Mouse (Mus musculus) cerebellum, adult 9-11 months (tissue): Measurements from ENCODE around the gene Prx.
"Not testable (repeated sequence)": the region's sequence is repeated elsewhere in the genome, so short reads cannot be mapped to it uniquely, and the experiment has no call there.

ENCODE experiments used
- DNase-seq: peaks from one replicate; pipeline ENCODE4 v3.0.0; 2022

Prx gene

DNA sequence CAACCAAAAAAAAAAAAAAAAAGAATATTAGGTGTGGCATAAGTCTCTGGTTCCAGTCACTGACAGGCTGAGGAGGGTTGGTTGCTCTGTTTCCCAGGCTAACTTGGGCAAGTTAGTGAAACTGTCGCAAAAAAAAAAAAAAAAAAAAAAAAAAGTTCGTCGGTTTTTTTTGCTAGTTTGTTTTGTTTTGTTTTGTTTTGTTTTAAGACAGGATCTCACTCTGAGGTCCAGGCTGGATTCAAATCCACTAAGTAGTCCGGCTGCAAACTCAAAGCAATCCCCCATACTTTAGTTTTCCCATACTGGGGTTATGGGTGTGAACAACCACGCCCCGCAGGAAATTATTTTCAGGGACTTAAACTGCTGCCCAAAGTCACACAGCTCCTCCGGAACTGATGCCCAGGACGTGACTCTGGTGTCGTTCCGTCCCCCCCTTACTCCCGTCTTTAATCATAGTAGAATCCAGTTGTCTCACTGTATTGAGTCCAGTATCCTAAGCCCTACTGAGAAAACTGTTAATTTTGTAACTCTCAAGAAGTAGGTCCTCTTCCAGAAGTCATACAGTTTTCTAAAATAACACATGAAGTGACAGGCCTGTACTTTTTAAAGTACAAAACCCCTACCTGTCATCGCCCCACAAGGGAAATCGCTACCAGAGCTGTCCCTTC is 12.9 kb upstream of the Prx start:
- DNase-seq: no peak

DNA sequence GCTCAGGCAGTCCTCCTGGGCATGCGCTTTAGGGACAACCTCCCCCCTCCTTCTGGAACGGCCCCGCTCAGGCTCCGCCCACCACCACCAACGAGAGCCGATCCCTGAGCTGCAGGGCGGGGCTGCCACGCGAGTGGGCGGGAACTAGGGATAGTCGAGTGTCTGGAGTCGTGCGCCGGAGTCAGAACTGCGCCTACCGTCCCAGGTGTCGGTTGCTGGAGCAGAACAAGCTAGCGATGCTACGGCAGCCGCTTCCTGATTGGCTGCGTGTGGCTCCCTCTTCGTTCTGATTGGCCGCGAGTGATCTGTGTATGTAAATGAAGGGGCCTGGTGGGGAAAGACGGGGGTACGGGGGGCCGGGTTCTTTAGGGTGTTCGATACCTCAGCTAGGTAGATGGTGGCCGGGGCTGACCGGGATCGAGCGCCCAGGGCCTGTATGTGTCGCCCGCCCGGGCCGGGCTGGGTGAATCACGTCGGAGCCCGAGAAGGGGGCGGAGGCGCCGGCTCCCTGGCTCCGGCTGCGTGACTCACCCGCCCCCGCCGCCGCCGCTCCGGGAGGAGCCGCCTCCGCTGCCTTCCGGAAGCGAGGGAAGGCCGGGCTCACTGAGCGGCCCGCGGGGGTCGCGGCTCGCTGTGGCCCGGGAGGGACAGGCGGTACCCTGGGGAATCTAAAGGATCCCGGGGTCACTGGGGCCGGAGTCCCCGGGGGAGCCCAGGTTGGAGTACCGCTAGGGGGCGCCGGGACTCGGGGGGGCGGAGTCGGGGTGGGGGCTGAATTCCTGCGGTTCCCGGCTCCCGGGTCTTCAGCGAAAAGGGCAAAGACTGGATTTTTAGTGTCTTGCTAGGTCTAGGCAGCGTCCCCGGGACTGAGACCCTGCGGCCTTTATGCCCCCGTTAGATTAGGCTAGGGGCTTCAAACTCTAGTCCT is 12.1 kb upstream of the Prx start, which contains the start of gene Sertad1:
TSS of gene Sertad1 (plus strand) at position 141 of the 928 bp plus-strand sequence.
- DNase-seq: peak; percentile 100

GRCm38 (mm10) chr7:27487740-27488268 is 11.3 kb upstream of the Prx start:
- DNase-seq: peak; percentile 80

DNA sequence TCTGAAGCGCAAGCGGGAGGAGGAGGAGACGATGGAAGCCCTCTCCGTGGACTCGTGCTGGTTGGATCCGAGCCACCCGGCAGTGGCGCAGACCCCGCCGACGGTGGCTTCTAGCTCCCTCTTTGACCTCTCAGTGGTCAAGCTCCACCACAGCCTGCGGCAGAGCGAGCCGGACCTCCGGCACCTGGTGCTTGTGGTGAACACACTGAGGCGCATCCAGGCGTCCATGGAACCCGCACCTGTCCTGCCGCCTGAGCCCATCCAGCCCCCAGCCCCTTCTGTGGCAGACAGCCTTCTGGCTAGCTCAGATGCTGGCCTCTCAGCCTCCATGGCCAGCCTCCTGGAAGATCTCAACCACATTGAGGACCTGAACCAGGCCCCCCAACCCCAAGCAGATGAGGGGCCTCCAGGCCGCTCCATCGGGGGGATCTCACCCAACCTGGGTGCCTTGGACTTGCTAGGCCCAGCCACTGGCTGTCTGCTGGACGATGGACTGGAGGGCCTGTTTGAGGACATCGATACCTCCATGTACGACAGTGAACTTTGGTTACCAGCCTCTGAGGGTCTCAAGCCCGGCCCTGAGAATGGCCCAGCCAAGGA is 9.8 kb upstream of the Prx start:
- DNase-seq: peak; percentile 74

GRCm38 (mm10) chr7:27490227-27490542 is 8.9 kb upstream of the Prx start:
- no peak for DNase-seq

GRCm38 (mm10) chr7:27490543-27491329 is 8.4 kb upstream of the Prx start:
- DNase-seq: peak; percentile 94

- DNase-seq: no peak
Measured at GRCm38 (mm10) chr7:27491856-27492255, 7.3 kb upstream of the Prx start.

- DNase-seq: no peak
Measured at GRCm38 (mm10) chr7:27493022-27493421, 6.1 kb upstream of the Prx start.

- no peak for DNase-seq
Measured at GRCm38 (mm10) chr7:27493450-27493849, 5.7 kb upstream of the Prx start.

DNA sequence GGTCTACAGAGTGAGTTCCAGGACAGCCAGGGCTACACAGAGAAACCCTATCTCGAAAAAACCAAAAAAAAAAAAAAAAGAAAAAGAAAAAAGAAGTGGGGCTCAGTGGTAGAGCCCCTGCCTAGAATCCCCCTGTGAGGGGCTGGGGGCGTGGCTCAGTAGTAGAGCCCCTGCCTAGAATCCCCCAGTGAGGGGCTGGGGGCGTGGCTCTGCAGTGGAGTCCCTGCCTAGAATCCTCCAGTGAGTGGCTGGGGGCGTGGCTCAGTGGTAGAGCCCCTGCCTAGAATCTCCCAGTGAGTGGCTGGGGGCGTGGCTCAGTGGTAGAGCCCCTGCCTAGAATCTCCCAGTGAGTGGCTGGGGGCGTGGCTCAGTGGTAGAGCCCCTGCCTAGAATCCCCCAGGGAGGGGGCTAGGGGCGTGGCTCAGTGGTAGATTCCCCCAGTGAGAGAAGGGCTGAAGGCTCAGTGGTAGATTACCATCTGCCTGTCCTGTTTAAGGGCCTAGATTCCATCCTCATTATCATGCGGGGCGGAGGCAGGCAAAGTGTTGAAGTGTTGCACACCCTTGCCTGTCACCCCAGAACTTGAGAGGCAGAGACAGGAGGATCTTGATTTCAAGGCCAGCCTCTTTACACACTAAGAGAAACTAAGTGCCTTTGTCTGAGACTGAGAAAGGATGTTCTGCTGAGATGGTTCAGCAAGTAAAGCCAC is 4.3 kb upstream of the Prx start:
- not testable (repeated sequence) for DNase-seq

DNA sequence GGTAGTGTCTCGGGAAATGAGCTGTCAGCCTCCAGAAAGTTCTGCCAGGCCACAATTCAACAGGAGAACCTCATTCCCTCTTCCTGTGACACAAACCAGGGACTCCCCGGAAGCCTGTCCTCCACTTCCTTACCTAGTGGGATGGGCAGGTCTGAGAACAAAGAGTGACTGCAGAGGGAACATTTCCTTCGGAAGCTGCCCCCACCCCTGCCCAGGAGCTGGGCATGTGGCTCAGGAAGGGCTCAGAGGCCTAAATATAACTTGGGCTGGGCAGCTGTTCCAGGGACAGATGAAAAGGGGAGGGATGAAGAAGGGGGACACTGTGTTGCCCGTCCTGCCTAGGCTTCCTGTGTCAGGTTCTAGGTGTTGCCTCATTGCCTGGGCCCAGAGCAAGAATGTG is 2.5 kb downstream of the Prx start:
- no peak for DNase-seq

- no peak for DNase-seq
Measured at GRCm38 (mm10) chr7:27506765-27507370, 7.7 kb downstream of the Prx start.

GRCm38 (mm10) chr7:27507711-27508647 is 8.9 kb downstream of the Prx start:
- DNase-seq: peak; percentile 94

DNA sequence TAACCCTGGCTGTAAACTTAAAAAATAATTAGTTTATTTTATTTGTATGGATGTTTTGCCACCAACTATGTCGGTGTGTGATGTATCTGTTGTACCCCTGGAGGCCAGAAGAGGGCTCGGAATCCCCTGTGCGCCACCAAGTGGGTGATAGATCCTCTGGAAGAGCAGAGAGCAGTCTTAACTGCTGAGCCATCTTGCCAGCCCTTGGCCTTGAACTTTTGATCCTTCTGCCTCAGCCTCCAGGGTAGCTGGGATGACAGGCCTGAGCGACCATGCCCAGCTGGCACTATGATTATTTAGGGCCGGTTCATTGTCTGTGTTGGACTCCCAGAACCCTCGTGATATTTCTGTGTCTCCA is 9.5 kb downstream of the Prx start:
- peak; percentile 68 for DNase-seq

DNA sequence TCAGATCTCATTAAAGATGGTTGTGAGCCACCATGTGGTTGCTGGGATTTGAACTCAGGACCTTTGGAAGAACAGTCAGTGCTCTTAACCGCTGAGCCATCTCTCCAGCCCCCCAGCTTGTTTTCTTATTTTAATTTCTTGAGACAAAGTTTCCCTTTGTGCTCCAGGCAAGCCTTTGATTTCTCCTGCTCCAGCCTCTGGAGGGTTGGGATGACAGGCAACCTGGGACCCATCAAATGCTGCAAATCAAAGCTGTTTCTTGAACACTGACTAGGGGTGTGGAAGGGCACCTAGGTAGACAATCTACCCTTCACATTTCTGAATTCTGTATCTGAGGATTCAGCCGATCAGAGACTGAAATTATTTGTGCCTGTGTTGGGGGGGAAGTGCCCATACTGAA is 11.7 kb downstream of the Prx start:
- DNase-seq: no peak

GRCm38 (mm10) chr7:27514961-27515360 is 15.8 kb downstream of the Prx start:
- no peak for DNase-seq

DNA sequence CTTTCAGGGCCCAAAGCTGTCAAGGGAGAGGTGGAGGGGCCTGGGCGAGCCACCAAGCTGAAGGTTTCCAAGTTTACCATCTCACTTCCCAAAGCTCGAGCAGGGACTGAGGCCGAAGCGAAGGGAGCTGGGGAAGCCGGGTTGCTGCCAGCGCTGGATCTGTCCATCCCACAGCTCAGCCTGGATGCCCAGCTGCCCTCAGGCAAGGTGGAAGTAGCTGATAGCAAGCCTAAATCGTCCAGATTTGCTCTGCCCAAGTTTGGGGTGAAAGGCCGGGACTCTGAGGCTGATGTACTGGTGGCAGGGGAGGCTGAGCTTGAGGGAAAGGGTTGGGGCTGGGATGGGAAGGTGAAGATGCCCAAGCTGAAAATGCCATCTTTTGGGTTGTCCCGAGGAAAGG is 19.2 kb downstream of the Prx start:
- DNase-seq: no peak

GRCm38 (mm10) chr7:27520104-27520503 is 21.0 kb downstream of the Prx start:
- DNase-seq: no peak

DNA sequence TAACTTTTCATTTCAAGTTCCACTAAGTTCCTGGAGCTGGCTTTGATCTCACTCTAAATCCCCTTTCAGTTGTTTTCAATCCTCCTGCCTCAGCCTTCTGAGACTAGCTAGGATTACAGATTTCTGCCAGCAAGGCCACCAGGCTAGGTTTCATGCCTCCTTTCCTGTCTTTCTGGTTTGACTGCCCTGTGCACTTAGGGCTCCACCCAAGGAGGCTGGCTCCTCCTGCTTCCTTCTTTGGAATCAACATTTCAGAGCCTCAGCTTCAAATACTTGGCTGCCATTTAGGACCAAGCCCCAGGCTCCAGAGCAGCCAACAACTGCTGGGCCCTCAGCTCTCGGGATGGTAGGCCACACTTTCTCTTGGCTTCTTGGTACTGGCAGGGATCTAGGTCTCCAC is 21.5 kb downstream of the Prx start:
- DNase-seq: no peak

GRCm38 (mm10) chr7:27522967-27523366 is 23.8 kb downstream of the Prx start, which contains the start of gene Hipk4:
TSS of gene Hipk4 (plus strand) at chr7:27523267.
- no peak for DNase-seq

DNA sequence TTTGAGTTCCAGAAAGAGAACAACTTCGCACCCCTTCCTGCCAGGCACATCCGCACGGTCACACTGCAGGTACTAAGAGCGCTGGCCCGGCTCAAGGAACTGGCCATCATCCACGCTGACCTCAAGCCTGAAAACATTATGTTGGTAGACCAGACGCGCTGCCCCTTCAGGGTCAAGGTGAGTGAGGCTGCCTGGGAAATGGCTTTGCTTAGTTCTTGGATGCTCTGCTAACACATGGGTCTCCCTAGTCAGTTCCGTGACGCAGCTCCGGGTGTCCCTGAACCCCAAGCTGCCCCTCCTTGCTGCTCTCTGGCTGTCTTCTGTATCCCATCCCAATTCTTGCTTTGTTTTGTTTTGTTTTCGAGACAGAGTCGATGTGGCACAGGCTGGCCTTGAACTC is 24.7 kb downstream of the Prx start:
- no peak for DNase-seq
